Mouse (Mus musculus) ES-E14 (cell line): ENCODE data around the gene Midn. TPM values are rescaled to one million over a fixed set of nuclear protein-coding genes. Genes with fewer than 3 reads are reported as not detected.
A peak's percentile ranks its signal among the peaks of the same experiment; 100 is the strongest.

ENCODE experiments used
- DNase-seq: peaks from one replicate; pipeline ENCODE4 v3.0.0-alpha.2; 2013; ENCODE audit warnings: low read depth, low spot score
- H3K27ac ChIP-seq: 2 replicates; pipeline ENCODE4 v1.5.1; 2012; ENCODE audit warnings: low read depth, mild to moderate bottlenecking, low read length, moderate library complexity, mixed read lengths; ENCODE audit not compliant: poor library complexity, insufficient read depth, severe bottlenecking
- H3K36me3 ChIP-seq: 2 replicates; pipeline ENCODE4 v1.6.1; 2012; ENCODE audit warnings: mild to moderate bottlenecking, low read length, moderate library complexity, mixed read lengths; ENCODE audit not compliant: control insufficient read depth, poor library complexity, insufficient read depth, severe bottlenecking
- H3K4me1 ChIP-seq, 2 experiments: fragments of 150-350 bp in 1 of 2; sonication (generic) in 1 of 2; 2 replicates each; pipeline ENCODE4 v1.6.1; 2012; ENCODE audit warnings: low read length in 2 of 2, mild to moderate bottlenecking in 1 of 2, mixed read lengths in 1 of 2; ENCODE audit not compliant: control insufficient read depth in 2 of 2, insufficient read depth in 2 of 2, poor library complexity in 1 of 2
- H3K4me3 ChIP-seq, 2 experiments: fragments of 150-350 bp in 1 of 2; sonication (generic) in 1 of 2; 2 replicates each; pipeline ENCODE4 v1.5.1; 2012; ENCODE audit warnings: low read length in 2 of 2, low read depth in 1 of 2, mild to moderate bottlenecking in 1 of 2, mixed read lengths in 1 of 2; ENCODE audit not compliant: insufficient read depth in 1 of 2, poor library complexity in 1 of 2, severe bottlenecking in 1 of 2
- H3K9ac ChIP-seq: 2 replicates; pipeline ENCODE4 v1.6.1; 2012; ENCODE audit warnings: low read depth, mild to moderate bottlenecking, low read length, mixed read lengths; ENCODE audit not compliant: poor library complexity, insufficient read depth, severe bottlenecking
- H3K9me3 ChIP-seq: fragments of 150-350 bp; sonication (generic); 2 replicates; pipeline ENCODE4 v1.6.1; 2012; ENCODE audit warnings: low read depth, mild to moderate bottlenecking, low read length; ENCODE audit not compliant: control insufficient read depth, insufficient read depth
- CHD2 ChIP-seq: IDR thresholded peaks from 2 replicates; pipeline ENCODE4 v1.6.1; 2014; ENCODE audit warnings: mild to moderate bottlenecking, low read depth, low read length, inconsistent platforms
- HCFC1 ChIP-seq: IDR thresholded peaks from 2 replicates; pipeline ENCODE4 v1.6.1; 2012; ENCODE audit warnings: low read length, inconsistent platforms, borderline replicate concordance; ENCODE audit not compliant: insufficient read depth
- MAFK ChIP-seq: IDR thresholded peaks from 2 replicates; pipeline ENCODE4 v1.6.1; 2014; ENCODE audit warnings: mild to moderate bottlenecking, low read depth, low read length, inconsistent platforms; ENCODE audit not compliant: insufficient read depth
- ZC3H11A ChIP-seq: IDR thresholded peaks from 2 replicates; pipeline ENCODE4 v1.6.1; 2012; ENCODE audit warnings: low read depth, mild to moderate bottlenecking, inconsistent platforms, low read length, borderline replicate concordance
- ZNF384 ChIP-seq: IDR thresholded peaks from 2 replicates; pipeline ENCODE4 v1.6.1; 2012; ENCODE audit warnings: low read depth, low read length, inconsistent platforms
- in situ Hi-C, 2 experiments: fragments of 600-800 bp; cut with MboI; formaldehyde crosslinking; loops; one replicate each; pipeline ENCODE4 v1.15.1; 2025; ENCODE audit warnings: low sequenced_read_pairs in 2 of 2, inconsistent platforms in 1 of 2; ENCODE audit not compliant: unreplicated experiment in 2 of 2
- total RNA-seq: library from RNA; depleted of rRNA; stranded (reverse); fragments of 300-350 nt; gene quantifications from 2 replicates; pipeline ENCODE4 v1.2.3, GENCODE M21; 2012

The Midn gene
- total RNA-seq, 1 experiment = 38.3 TPM

DNA sequence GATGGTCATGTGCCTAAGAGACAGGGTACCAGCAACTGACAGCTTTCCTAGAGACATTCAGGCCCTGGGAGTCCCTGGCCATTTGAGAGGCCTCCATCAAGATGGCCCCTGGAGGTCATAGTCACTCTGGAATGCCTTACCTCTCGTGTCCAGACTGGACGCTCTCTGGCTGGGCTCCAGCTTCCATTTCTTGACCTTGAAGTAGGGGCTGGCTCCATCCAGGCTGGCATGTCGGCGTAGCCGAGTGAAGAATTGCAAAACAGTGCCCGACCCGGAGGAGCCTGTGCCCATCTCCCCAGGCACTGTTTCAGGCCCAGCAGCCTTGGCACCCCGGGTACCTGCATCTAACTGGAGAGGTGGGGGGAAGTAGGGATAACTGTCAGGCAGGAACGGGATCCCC is 13.7 kb upstream of the Midn start:
- Histone ChIP-seq H3K9ac (no peak overlapping the region), H3K4me1 (peaks cover 5 to 25% of the 10 kb centered on the region in 2 experiments; a peak in 3 of 4 replicates), H3K36me3 (peaks cover 49% of the 10 kb centered on the region), H3K27ac (no peak overlapping the region), H3K4me3 (no peak overlapping the region), H3K9me3 (no peaks in the 10 kb centered on the region)
- no peak for DNase-seq
- in situ Hi-C loops = no loop called here
- TF ChIP-seq ZC3H11A = no peak
- TF ChIP-seq CHD2 = no peak
- TF ChIP-seq HCFC1 = no peak
- TF ChIP-seq ZNF384 = no peak
- TF ChIP-seq MAFK = no peak

- Histone ChIP-seq H3K36me3 (peaks cover 41% of the 10 kb centered on the region), H3K27ac (no peak overlapping the region), H3K9me3 (no peaks in the 10 kb centered on the region), H3K4me1 (peaks cover 5 to 22% of the 10 kb centered on the region in 2 experiments; a peak in 3 of 4 replicates), H3K4me3 (no peak overlapping the region), H3K9ac (no peak overlapping the region)
- no peak for TF ChIP-seq ZNF384
- no peak for TF ChIP-seq MAFK
- no peak for TF ChIP-seq CHD2
- TF ChIP-seq HCFC1 = no peak
- TF ChIP-seq ZC3H11A = no peak
- no peak for DNase-seq
- in situ Hi-C loops = no loop called here
Observed at GRCm38 (mm10) chr10:80135161-80135560, 12.9 kb upstream of the Midn start.

- in situ Hi-C loops = no loop called here
- Histone ChIP-seq H3K4me1 (peaks cover 5 to 21% of the 10 kb centered on the region in 2 experiments; a peak in 3 of 4 replicates), H3K4me3 (no peak overlapping the region), H3K36me3 (peaks cover 37% of the 10 kb centered on the region), H3K9ac (no peak overlapping the region), H3K27ac (no peak overlapping the region), H3K9me3 (no peaks in the 10 kb centered on the region)
- TF ChIP-seq ZC3H11A (no peak), HCFC1 (no peak), MAFK (no peak), ZNF384 (no peak), CHD2 (no peak)
- no peak for DNase-seq
Observed at GRCm38 (mm10) chr10:80135641-80136040, 12.4 kb upstream of the Midn start.

GRCm38 (mm10) chr10:80136179-80136951 is 11.7 kb upstream of the Midn start:
- in situ Hi-C loops = no loop called here
- Histone ChIP-seq H3K9ac (peak overlapping the region; percentile 29; the same call in 1 of the 2 replicates), H3K36me3 (peaks cover 33% of the 10 kb centered on the region), H3K4me1 (peaks cover 5 to 16% of the 10 kb centered on the region in 2 experiments; a peak in 3 of 4 replicates), H3K4me3 (peak overlapping the region; percentile 48 to 71), H3K9me3 (no peaks in the 10 kb centered on the region), H3K27ac (no peak overlapping the region)
- TF ChIP-seq MAFK (no peak), HCFC1 (no peak), CHD2 (no peak), ZNF384 (no peak), ZC3H11A (no peak)
- no peak for DNase-seq
